Mouse (Mus musculus) embryonic facial prominence, embryonic 12.5 days (tissue): ENCODE measurements around the gene Gfpt1. TPM values are rescaled to one million over a fixed set of nuclear protein-coding genes. Genes with fewer than 3 reads are reported as not detected.
"Not testable (repeated sequence)": the region's sequence is repeated elsewhere in the genome, so short reads cannot be mapped to it uniquely, and the experiment has no call there.

Source experiments
- ATAC-seq: fragments of 200-750 bp; cut with Nextera tagmentation; 2 replicates; pipeline ENCODE4 v1.8.0; 2017; ENCODE audit not compliant: insufficient number of reproducible peaks, insufficient read depth, low FRiP score, low TSS enrichment
- H3K27ac ChIP-seq: fragments of 300-500 bp; sonication (generic); 2 replicates; pipeline ENCODE4 v1.5.1; 2016; ENCODE audit warnings: mild to moderate bottlenecking
- H3K27me3 ChIP-seq: fragments of 300-500 bp; sonication (generic); 2 replicates; pipeline ENCODE4 v1.6.1; 2016; ENCODE audit warnings: mild to moderate bottlenecking, moderate library complexity
- H3K36me3 ChIP-seq: fragments of 300-500 bp; sonication (generic); 2 replicates; pipeline ENCODE4 v1.6.1; 2016; ENCODE audit warnings: mild to moderate bottlenecking
- H3K4me1 ChIP-seq: fragments of 300-500 bp; sonication (generic); 2 replicates; pipeline ENCODE4 v1.6.1; 2016
- H3K4me2 ChIP-seq: fragments of 300-500 bp; sonication (generic); replicated peaks from 2 replicates; pipeline ENCODE4 v1.6.1; 2016; ENCODE audit warnings: mild to moderate bottlenecking, moderate library complexity
- H3K4me3 ChIP-seq: fragments of 300-500 bp; sonication (generic); 2 replicates; pipeline ENCODE4 v1.5.1; 2016; ENCODE audit warnings: mild to moderate bottlenecking
- H3K9ac ChIP-seq: fragments of 300-500 bp; sonication (generic); 2 replicates; pipeline ENCODE4 v1.6.1; 2016; ENCODE audit warnings: mild to moderate bottlenecking, moderate library complexity
- H3K9me3 ChIP-seq: fragments of 300-500 bp; sonication (generic); 2 replicates; pipeline ENCODE4 v1.6.1; 2016; ENCODE audit warnings: mild to moderate bottlenecking, moderate library complexity
- WGBS: fragments of 180-500 bp; shearing (Covaris S2); methylation state at CpG from one replicate; pipeline ENCODE4 v1.1.7; 2016; 5-methylcytosine and 5-hydroxymethylcytosine counted together
- polyA plus RNA-seq: library from polyadenylated mRNA; unstranded; fragments of >200 nt; fragmentation: Nextera tagmentation; extraction: Ambion mirVana; gene quantifications from 2 replicates; pipeline ENCODE4 v1.2.1, GENCODE M21; 2016

The Gfpt1 gene
- polyA plus RNA-seq, 1 experiment from 2014 or later, result 23.5 TPM

- Histone ChIP-seq H3K27me3 (no peaks in the 10 kb centered on the region), H3K27ac (no peak overlapping the region), H3K9ac (no peak overlapping the region), H3K4me3 (no peak overlapping the region), H3K36me3 (peaks cover 67% of the 10 kb centered on the region), H3K4me1 (0 out of 2 replicates have a peak, but pooled peaks cover 4% of the 10 kb centered on the region), H3K9me3 (no peaks in the 10 kb centered on the region), H3K4me2 (no peak overlapping the region)
- 0 out of 2 replicates have a peak, but pooled peaks have one; percentile 69 for ATAC-seq
- WGBS, result 80% methylated on average over 3 of the region's 3 CpGs
Observed at GRCm38 (mm10) chr6:87075092-87075685, 32.5 kb downstream of the Gfpt1 start.

DNA sequence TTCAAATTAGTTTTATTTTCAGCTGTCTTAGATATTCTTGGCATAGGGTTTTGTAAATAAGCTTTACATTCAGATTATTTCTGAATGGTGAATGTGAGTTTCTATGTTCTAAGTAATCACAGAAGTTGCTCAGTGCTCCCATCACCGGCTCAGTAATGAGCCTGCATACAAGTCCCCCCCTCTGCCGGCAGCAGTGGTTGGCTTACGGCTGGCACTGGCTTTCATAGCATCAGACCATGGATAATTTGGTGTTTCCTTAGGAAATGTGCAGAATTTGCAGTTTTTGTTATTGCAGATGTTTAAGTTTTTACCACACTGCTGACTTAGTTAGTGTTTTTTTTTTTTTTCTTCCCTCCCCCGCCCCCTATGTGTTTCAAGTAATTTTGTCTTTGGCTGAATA, 36.8 kb downstream of the Gfpt1 start:
- no peak for ATAC-seq
- no peak overlapping the region for H3K27ac ChIP-seq
- no peaks in the 10 kb centered on the region for H3K27me3 ChIP-seq
- WGBS, result 58% methylated on average over 4 of the region's 4 CpGs
- 0 out of 2 replicates have a peak, but pooled peaks cover 4% of the 10 kb centered on the region for H3K4me1 ChIP-seq
- H3K9me3 ChIP-seq, result no peaks in the 10 kb centered on the region
- no peak overlapping the region for H3K9ac ChIP-seq
- no peak overlapping the region for H3K4me2 ChIP-seq
- H3K4me3 ChIP-seq, result no peak overlapping the region
- peaks cover 60% of the 10 kb centered on the region for H3K36me3 ChIP-seq

DNA sequence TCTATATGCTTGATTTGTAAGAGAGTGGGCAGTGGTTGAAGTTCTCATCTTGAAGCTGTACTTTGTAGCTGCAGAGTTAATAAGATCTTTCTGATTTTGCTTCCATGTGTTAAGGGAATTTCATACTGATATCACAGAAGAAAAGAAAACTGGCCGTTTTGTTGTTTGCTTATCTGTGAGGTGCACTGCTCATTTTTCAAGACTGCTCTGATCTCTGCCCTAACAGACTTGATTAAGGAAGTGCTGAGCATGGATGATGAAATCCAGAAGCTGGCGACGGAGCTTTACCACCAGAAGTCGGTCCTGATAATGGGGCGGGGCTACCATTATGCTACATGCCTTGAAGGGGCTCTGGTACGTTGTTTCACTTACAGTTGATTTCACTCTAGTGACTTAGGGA, 42.4 kb downstream of the Gfpt1 start:
- Histone ChIP-seq H3K27me3 (no peaks in the 10 kb centered on the region), H3K4me2 (no peak overlapping the region), H3K36me3 (peaks cover 75% of the 10 kb centered on the region), H3K9ac (no peak overlapping the region), H3K27ac (no peak overlapping the region), H3K4me3 (no peak overlapping the region), H3K9me3 (no peaks in the 10 kb centered on the region), H3K4me1 (no peaks in the 10 kb centered on the region)
- 69% methylated on average over 6 of the region's 6 CpGs for WGBS
- no peak for ATAC-seq

DNA sequence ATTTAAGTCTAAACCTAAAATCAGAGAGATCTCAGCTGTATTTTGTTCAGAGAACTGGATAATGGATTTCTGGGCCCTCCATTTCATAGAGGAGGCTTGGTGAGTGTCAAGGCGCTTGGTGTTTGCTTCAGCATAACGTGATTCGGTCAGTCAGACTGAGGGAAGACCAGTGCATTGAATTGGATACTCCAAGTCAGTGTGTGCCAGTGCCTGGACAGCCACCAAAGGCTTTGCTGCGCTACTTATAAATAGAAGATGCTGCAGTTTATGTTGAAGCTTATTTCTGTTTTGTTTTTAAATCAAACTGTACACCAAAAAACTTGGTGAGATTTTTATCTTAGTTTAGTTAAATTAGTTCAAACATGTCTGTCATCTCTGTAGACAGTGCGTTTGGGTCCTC, 45.7 kb downstream of the Gfpt1 start:
- peaks cover 64% of the 10 kb centered on the region for H3K36me3 ChIP-seq
- H3K4me1 ChIP-seq, result no peaks in the 10 kb centered on the region
- no peak overlapping the region for H3K4me2 ChIP-seq
- no peak overlapping the region for H3K9ac ChIP-seq
- ATAC-seq, result no peak
- no peaks in the 10 kb centered on the region for H3K9me3 ChIP-seq
- 90% methylated on average over 5 of the region's 5 CpGs for WGBS
- no peak overlapping the region for H3K27ac ChIP-seq
- H3K4me3 ChIP-seq, result no peak overlapping the region
- no peaks in the 10 kb centered on the region for H3K27me3 ChIP-seq

DNA sequence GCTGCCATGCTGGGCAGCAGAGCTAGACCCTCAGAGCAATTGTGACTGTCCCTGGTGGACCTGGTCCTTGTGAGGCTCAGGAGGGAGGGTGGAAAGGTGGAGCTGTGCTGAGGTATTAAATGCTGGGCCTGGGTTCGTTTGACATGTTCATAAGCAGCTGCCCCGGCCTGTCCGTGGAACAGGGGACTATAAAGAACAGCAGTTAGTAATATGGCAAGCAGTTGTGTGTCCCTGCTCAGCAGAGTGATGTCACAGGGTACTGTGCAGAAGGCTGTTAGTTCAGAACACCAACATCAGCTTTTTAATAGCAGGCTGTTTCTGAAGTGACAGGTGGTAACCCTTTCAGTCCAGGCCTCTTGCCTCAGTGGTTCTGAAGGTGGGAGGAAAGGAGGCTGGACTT, 48.2 kb downstream of the Gfpt1 start:
- peaks cover 39% of the 10 kb centered on the region for H3K36me3 ChIP-seq
- no peak overlapping the region for H3K9ac ChIP-seq
- H3K27ac ChIP-seq, result no peak overlapping the region
- no peaks in the 10 kb centered on the region for H3K27me3 ChIP-seq
- ATAC-seq, result no peak
- H3K4me1 ChIP-seq, result no peaks in the 10 kb centered on the region
- H3K9me3 ChIP-seq, result no peaks in the 10 kb centered on the region
- no peak overlapping the region for H3K4me2 ChIP-seq
- H3K4me3 ChIP-seq, result no peak overlapping the region
- 89% methylated on average over 3 of the region's 3 CpGs for WGBS

GRCm38 (mm10) chr6:87092476-87092875, 49.8 kb downstream of the Gfpt1 start:
- no peak overlapping the region for H3K4me2 ChIP-seq
- ATAC-seq, result no peak
- H3K27me3 ChIP-seq, result no peaks in the 10 kb centered on the region
- no peaks in the 10 kb centered on the region for H3K4me1 ChIP-seq
- H3K4me3 ChIP-seq, result no peak overlapping the region
- no peak overlapping the region for H3K9ac ChIP-seq
- H3K27ac ChIP-seq, result no peak overlapping the region
- H3K36me3 ChIP-seq, result peaks cover 28% of the 10 kb centered on the region
- 93% methylated on average over 5 of the region's 5 CpGs for WGBS
- H3K9me3 ChIP-seq, result no peaks in the 10 kb centered on the region

DNA sequence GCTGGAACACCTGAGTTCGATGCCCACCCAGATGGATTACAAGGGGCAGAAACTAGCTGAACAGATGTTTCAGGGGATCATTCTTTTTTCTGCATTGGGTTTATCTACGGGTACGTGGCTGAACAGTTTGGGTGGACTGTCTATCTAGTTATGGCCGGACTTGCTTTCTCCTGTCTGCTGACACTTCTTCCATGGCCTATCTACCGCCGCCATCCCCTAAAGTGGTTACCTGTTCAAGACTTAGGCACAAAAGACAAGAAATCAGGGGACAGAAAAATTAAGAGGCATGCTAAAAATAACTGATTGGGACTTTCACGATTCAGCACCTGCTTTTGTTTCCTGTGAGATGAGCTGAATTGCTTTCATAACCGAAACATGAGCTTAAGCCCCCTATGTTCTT, 51.0 kb downstream of the Gfpt1 start:
- WGBS, result 85% methylated on average over 8 of the region's 8 CpGs

GRCm38 (mm10) chr6:87099261-87099660, 56.6 kb downstream of the Gfpt1 start:
- Histone ChIP-seq H3K27me3 (no peaks in the 10 kb centered on the region), H3K4me3 (no peak overlapping the region), H3K9me3 (no peaks in the 10 kb centered on the region), H3K4me1 (peaks cover 9% of the 10 kb centered on the region), H3K27ac (no peak overlapping the region), H3K4me2 (no peak overlapping the region), H3K9ac (no peak overlapping the region), H3K36me3 (no peaks in the 10 kb centered on the region)
- ATAC-seq, result no peak
- 17% methylated on average over 3 of the region's 3 CpGs for WGBS

More for the DNA sequence above, 51.0 kb downstream of the Gfpt1 start:
- not testable (repeated sequence) for H3K4me1 ChIP-seq, H3K27ac ChIP-seq, H3K4me2 ChIP-seq, ATAC-seq, H3K9me3 ChIP-seq, H3K9ac ChIP-seq, H3K27me3 ChIP-seq, H3K4me3 ChIP-seq
- H3K36me3 ChIP-seq, result peaks cover 19% of the 10 kb centered on the region

DNA sequence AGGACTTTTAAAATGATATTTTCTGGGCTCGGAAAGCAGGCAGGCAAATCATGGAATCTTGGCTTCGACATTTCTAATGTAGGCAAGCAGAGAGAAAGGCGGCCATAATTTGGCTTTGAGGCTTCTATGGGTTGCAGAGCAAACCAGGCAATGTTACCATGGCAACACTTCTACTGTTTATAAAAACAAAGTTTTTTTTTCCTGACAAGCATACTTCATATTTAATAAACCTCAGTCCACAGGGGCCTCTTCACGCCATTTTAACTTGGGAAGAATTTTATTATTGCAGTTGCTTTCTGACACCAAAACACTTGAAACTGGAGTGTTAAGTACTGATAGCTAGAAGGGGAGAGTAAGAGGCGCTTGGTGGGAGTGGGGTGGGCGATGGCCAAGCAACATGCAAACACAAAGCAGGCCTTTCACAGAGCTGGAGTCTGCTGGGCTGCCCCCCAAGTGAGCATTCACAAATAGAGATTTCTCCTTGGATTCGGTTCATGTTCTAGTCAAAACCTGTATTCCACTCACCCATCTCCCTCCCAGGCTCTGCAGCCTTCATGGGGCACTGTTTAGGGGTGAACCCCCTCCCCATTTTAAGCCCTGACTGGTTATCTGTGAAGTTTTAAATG, 57.1 kb downstream of the Gfpt1 start:
- Histone ChIP-seq H3K27me3 (no peaks in the 10 kb centered on the region), H3K36me3 (no peaks in the 10 kb centered on the region), H3K9me3 (no peaks in the 10 kb centered on the region), H3K4me3 (no peak overlapping the region), H3K27ac (no peak overlapping the region), H3K9ac (no peak overlapping the region), H3K4me1 (peaks cover 9% of the 10 kb centered on the region), H3K4me2 (no peak overlapping the region)
- no peak for ATAC-seq
- WGBS, result 57% methylated on average over 7 of the region's 7 CpGs

DNA sequence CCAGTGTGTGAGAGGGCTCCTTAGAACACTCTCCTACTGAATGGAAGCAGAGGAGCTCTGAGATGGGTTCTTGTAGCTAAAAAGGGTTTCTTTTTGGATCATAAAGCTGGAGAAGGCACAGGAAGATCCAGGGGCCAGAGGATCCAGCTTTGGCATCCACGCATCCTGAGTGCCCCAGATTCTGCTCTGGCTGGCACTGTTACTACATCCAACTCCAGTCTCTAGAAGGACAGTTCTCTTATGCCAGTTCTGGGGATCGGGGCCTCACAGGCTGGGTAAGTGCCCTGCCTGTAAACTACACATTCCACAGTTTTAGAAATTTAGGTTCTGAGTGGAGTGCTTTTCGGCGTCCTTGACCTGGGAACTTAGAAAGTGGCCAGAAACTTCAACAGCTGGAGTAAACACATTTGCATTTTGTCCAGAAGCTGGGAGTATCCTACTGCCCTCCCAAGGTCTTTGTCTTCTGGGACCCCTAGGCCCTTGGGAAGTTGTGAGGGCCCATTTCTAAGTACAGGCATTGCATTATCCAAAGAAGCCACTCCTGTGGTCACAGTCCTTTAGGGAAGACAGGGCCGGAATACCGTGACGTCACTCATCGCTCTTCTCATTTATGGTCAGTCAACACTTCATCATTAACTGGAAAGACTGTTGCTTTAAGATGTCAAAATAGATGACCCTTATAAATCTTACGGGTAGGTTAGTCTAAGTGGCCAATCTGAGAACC, 57.8 kb downstream of the Gfpt1 start:
- Histone ChIP-seq H3K9me3 (no peaks in the 10 kb centered on the region), H3K9ac (no peak overlapping the region), H3K27me3 (no peaks in the 10 kb centered on the region), H3K4me2 (no peak overlapping the region), H3K36me3 (no peaks in the 10 kb centered on the region), H3K4me1 (peaks cover 9% of the 10 kb centered on the region), H3K4me3 (no peak overlapping the region), H3K27ac (no peak overlapping the region)
- 83% methylated on average over 9 of the region's 9 CpGs for WGBS
- no peak for ATAC-seq

DNA sequence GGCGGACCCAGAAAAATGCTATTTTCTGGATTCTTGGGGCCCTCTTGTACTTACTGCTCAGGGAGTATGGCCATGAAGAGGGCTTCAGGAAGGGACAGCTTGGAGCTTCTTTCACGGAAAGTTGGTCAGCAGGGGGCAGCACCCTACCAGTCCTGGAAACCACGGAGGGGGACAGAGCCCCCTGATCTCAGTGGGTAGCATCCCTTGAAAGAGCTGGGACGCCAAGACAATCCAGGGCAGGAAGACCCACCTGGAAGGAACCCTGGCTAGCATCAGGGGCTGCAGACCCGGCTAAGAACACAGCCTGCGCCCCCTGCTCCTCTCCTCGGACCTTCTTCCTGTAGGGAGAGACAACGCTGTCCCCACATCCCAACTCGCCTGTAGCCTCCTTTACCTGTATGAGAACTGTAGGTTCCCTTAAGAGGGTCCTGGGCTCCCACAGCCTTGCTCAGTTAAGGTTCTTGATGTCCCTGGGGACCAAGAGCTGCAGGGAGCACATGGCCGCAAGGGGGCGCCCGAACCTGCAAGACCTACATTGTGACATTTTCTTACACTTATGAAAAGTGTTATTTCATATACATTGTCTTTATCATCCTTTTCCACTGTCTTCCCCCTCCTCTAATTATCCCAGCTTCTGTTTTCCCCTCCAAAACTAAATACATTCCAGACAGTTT, 58.8 kb downstream of the Gfpt1 start:
- H3K9ac ChIP-seq, result peak overlapping the region; percentile 39; the same call in 1 of the 2 replicates
- peak overlapping the region; percentile 23 for H3K4me3 ChIP-seq
- H3K27me3 ChIP-seq, result no peaks in the 10 kb centered on the region
- peaks cover 9% of the 10 kb centered on the region for H3K4me1 ChIP-seq
- H3K9me3 ChIP-seq, result no peaks in the 10 kb centered on the region
- WGBS, result 10% methylated on average over 12 of the region's 12 CpGs
- H3K36me3 ChIP-seq, result no peaks in the 10 kb centered on the region
- H3K27ac ChIP-seq, result no peak overlapping the region
- peak; percentile 57; the same call in 1 of the 2 replicates for ATAC-seq
- peak overlapping the region; percentile 51 for H3K4me2 ChIP-seq
